Mouse (Mus musculus) ES-Bruce4 (cell line): Measurements from ENCODE around the gene Rnf168.

Source experiments
- CTCF ChIP-seq: IDR thresholded peaks from one replicate; pipeline ENCODE4 v1.8.1; 2011; ENCODE audit warnings: low read depth, low read length
- EP300 ChIP-seq: IDR thresholded peaks from 2 replicates; pipeline ENCODE4 v1.6.1; 2011; ENCODE audit warnings: low read depth, low read length; ENCODE audit not compliant: insufficient read depth
- POLR2A ChIP-seq: IDR thresholded peaks from one replicate; pipeline ENCODE4 v1.8.1; 2011; ENCODE audit warnings: low read length; ENCODE audit not compliant: insufficient read depth

- no peak for TF ChIP-seq CTCF
- TF ChIP-seq POLR2A, result no peak
- TF ChIP-seq EP300, result no peak
These were observed 39.2 kb upstream of the Rnf168 start for GRCm38 (mm10) chr16:32237930-32238680.
